Mouse (Mus musculus) ovary, postnatal 10 days (tissue): ENCODE measurements around the gene Fam166a.

Source experiments
- DNase-seq: peaks from one replicate; pipeline ENCODE4 v3.0.0; 2022; ENCODE audit warnings: low spot score

Fam166a gene

GRCm38 (mm10) chr2:25185625-25186574 lies 32.6 kb upstream of the Fam166a start:
- DNase-seq: no peak

- DNase-seq: no peak
These were observed 32.0 kb upstream of the Fam166a start for GRCm38 (mm10) chr2:25186575-25186930.

GRCm38 (mm10) chr2:25187841-25188240 lies 30.7 kb upstream of the Fam166a start:
- DNase-seq: no peak

- no peak for DNase-seq
These were observed 25.2 kb upstream of the Fam166a start for GRCm38 (mm10) chr2:25193330-25193770.

GRCm38 (mm10) chr2:25194006-25194405 lies 24.5 kb upstream of the Fam166a start:
- DNase-seq: no peak

GRCm38 (mm10) chr2:25194486-25195171 lies 23.9 kb upstream of the Fam166a start:
- no peak for DNase-seq

- DNase-seq: no peak
These were observed 23.1 kb upstream of the Fam166a start for GRCm38 (mm10) chr2:25195211-25196156.

GRCm38 (mm10) chr2:25196172-25196954 lies 22.2 kb upstream of the Fam166a start, which contains the start of gene Tor4a:
Gene Tor4a (minus strand): TSS chr2:25196886.
- peak; percentile 60 for DNase-seq

GRCm38 (mm10) chr2:25197191-25197590 lies 21.4 kb upstream of the Fam166a start:
- no peak for DNase-seq

GRCm38 (mm10) chr2:25197946-25198345 lies 20.6 kb upstream of the Fam166a start:
- no peak for DNase-seq

- DNase-seq: no peak
These were observed 17.9 kb upstream of the Fam166a start for GRCm38 (mm10) chr2:25200631-25201030.

GRCm38 (mm10) chr2:25203631-25204214 lies 14.8 kb upstream of the Fam166a start:
- DNase-seq: no peak

GRCm38 (mm10) chr2:25207593-25207992 lies 11.0 kb upstream of the Fam166a start:
- no peak for DNase-seq

GRCm38 (mm10) chr2:25210686-25211085 lies 7.9 kb upstream of the Fam166a start:
- DNase-seq: no peak

- DNase-seq: peak; percentile 90
These were observed 7.3 kb upstream of the Fam166a start, which contains the start of gene Nelfb for GRCm38 (mm10) chr2:25211121-25211670. Gene Nelfb (minus strand): TSS chr2:25211489.

GRCm38 (mm10) chr2:25213266-25213865 lies 5.2 kb upstream of the Fam166a start:
- DNase-seq: no peak

- DNase-seq: no peak
These were observed 4.1 kb upstream of the Fam166a start, which contains the start of gene Stpg3 for GRCm38 (mm10) chr2:25214444-25214843. Gene Stpg3 (minus strand): TSS chr2:25214637.

- no peak for DNase-seq
These were observed 879 bp upstream of the Fam166a start for GRCm38 (mm10) chr2:25217666-25218065.

- DNase-seq: no peak
These were observed 2.8 kb downstream of the Fam166a start for GRCm38 (mm10) chr2:25221331-25221772.
